Mouse (Mus musculus): ENCODE results near the gene Iffo1. TPM values are rescaled to one million over a fixed set of nuclear protein-coding genes. Genes with fewer than 3 reads are reported as not detected.
A peak's percentile ranks its signal among the peaks of the same experiment; 100 is the strongest.

Iffo1 gene
- total and polyA plus RNA-seq, 2 experiments from 2014 or later, result 18.3 to 28.8 TPM

DNA sequence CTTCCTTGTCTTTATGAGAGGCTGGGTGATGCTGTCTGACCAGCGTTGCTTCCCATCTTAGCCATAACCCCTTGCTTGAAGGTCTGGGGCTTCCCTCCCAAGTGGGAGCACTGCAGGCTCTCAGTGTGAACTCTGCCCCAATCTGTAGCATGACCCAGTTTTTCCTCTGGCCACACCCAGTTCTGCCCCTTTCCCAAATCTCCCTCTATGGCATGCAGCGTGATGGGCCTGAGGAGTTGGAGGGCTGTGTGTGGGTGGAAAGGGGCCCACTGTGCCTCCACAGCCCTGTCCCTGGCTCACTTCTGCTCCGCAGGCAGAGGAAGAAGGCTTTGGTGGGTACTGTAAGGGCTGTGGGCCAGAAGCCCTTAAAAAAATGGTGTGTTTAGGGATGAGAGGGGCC lies 46.5 kb upstream of the Iffo1 start:
- DNase-seq (no peak), ATAC-seq (no peak)
- Histone ChIP-seq H3K27me3 (ENCODE audit: insufficient read depth, low read length) (no peaks in the 10 kb centered on the region), H3K4me3 (ENCODE audit: low read depth, low read length) (peak overlapping the region; percentile 90), H3K9ac (peak overlapping the region; percentile 83), H3K9me3 (ENCODE audit: low read length) (no peaks in the 10 kb centered on the region), H3K36me3 (ENCODE audit: insufficient read depth) (peaks cover 32% of the 10 kb centered on the region), H3K4me2 (ENCODE audit: low read depth) (peak overlapping the region; percentile 85), H3K27ac (ENCODE audit: low read depth, low read length) (peak overlapping the region; percentile 40; the same call in 1 of the 2 replicates), H3K4me1 (ENCODE audit: insufficient read depth) (peaks cover 27% of the 10 kb centered on the region)
- no peak for TF ChIP-seq CTCF (IDR thresholded peaks at IDR 0.05; ENCODE audit: low read depth)
- 58% methylated on average over 3 of the region's 3 CpGs for WGBS

DNA sequence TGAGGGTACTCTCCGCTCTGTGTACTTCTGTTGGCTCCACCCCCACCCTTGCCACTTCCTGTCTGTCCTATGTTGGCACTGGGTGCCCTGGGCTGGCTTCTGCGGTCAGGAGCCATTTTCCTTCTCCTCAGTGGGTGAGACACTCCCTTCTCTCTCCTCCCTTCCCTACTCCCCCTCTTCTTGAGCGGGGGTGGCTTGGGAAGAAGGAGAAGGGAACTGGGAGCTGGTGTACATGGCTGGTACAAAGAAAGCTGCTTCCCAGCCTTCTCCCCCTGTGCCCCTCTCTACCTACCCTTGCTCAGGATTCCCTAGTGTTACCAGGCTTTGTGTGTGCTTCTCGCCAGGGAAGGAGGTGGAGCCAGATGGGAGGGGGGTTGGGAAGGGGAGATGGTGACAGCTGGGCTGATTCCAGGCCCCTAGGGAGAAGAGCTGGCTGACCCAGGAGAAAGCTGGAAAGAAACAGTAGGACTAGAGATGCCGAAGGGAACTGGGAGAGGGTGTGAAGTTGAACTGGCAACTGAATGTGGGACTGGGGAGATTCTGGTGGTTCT lies 45.5 kb upstream of the Iffo1 start:
- 18% methylated on average over 5 of the region's 5 CpGs for WGBS
- Histone ChIP-seq H3K4me2 (ENCODE audit: low read depth) (peak overlapping the region; percentile 85), H3K9me3 (ENCODE audit: low read length) (no peaks in the 10 kb centered on the region), H3K4me3 (ENCODE audit: low read depth, low read length) (peak overlapping the region; percentile 11; the same call in 1 of the 2 replicates), H3K4me1 (ENCODE audit: insufficient read depth) (peaks cover 27% of the 10 kb centered on the region), H3K36me3 (ENCODE audit: insufficient read depth) (peaks cover 42% of the 10 kb centered on the region), H3K9ac (peak overlapping the region; percentile 83), H3K27me3 (ENCODE audit: insufficient read depth, low read length) (no peaks in the 10 kb centered on the region), H3K27ac (ENCODE audit: low read depth, low read length) (peak overlapping the region; percentile 76)
- DNase-seq (peak; percentile 61), ATAC-seq (no peak)
- no peak for TF ChIP-seq CTCF (IDR thresholded peaks at IDR 0.05; ENCODE audit: low read depth)

DNA sequence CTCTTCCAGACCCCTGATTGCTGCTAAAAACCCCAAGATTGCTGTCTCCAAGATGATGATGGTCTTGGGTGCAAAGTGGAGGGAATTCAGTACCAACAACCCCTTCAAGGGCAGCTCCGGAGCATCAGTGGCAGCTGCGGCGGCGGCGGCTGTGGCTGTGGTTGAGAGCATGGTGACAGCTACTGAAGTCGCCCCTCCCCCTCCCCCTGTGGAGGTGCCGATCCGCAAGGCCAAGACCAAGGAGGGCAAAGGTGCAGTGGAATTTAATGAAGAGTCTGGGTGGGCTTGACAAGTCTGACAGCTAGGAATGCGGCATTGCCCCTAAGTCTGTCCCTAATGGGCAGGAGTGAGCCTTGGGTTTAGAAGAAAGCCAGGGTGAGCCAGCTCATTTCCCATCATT lies 43.6 kb upstream of the Iffo1 start:
- DNase-seq, result no peak
- TF ChIP-seq CTCF (IDR thresholded peaks at IDR 0.05; ENCODE audit: low read depth), result no peak
- H3K27me3 ChIP-seq (ENCODE audit: insufficient read depth, low read length), result no peaks in the 10 kb centered on the region
- no peak overlapping the region for H3K27ac ChIP-seq (ENCODE audit: low read depth, low read length)
- 82% methylated on average over 9 of the region's 9 CpGs for WGBS
- H3K4me3 ChIP-seq (ENCODE audit: low read depth, low read length), result no peak overlapping the region
- no peak overlapping the region for H3K4me2 ChIP-seq (ENCODE audit: low read depth)
- H3K36me3 ChIP-seq (ENCODE audit: insufficient read depth), result peaks cover 61% of the 10 kb centered on the region
- H3K9me3 ChIP-seq (ENCODE audit: low read length), result no peaks in the 10 kb centered on the region
- H3K4me1 ChIP-seq (ENCODE audit: insufficient read depth), result peaks cover 27% of the 10 kb centered on the region
- no peak overlapping the region for H3K9ac ChIP-seq
- no peak for ATAC-seq

DNA sequence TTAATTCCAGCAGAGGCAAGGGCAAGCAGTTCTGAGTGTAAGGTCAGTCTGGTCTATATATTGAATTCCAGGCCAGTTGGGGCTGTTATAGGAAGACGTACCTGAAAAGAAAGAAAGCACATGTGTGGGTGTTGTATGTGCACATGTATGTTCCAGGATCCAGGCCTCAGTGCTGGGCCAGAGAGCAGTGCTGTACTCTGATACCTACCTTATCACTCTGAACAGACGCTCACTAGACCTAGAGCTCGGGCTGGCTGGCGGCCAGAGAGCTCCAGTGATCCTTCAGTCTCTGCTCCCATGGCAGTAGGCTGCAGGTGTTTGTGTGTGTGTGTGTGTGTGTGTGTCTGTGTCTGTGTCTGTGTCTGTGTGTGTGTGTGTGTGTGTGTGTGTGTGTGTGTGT lies 40.8 kb upstream of the Iffo1 start:
- ATAC-seq (no peak), DNase-seq (no peak)
- H3K27ac ChIP-seq (ENCODE audit: low read depth, low read length), result no peak overlapping the region
- no peak overlapping the region for H3K4me2 ChIP-seq (ENCODE audit: low read depth)
- H3K36me3 ChIP-seq (ENCODE audit: insufficient read depth), result peaks cover 89% of the 10 kb centered on the region
- no peak overlapping the region for H3K4me3 ChIP-seq (ENCODE audit: low read depth, low read length)
- H3K27me3 ChIP-seq (ENCODE audit: insufficient read depth, low read length), result no peaks in the 10 kb centered on the region
- TF ChIP-seq CTCF (IDR thresholded peaks at IDR 0.05; ENCODE audit: low read depth), result no peak
- peaks cover 10% of the 10 kb centered on the region; the same call in 1 of the 2 replicates for H3K4me1 ChIP-seq (ENCODE audit: insufficient read depth)
- no peak overlapping the region for H3K9ac ChIP-seq
- WGBS, result 92% methylated on average over 4 of the region's 4 CpGs
- H3K9me3 ChIP-seq (ENCODE audit: low read length), result no peaks in the 10 kb centered on the region

DNA sequence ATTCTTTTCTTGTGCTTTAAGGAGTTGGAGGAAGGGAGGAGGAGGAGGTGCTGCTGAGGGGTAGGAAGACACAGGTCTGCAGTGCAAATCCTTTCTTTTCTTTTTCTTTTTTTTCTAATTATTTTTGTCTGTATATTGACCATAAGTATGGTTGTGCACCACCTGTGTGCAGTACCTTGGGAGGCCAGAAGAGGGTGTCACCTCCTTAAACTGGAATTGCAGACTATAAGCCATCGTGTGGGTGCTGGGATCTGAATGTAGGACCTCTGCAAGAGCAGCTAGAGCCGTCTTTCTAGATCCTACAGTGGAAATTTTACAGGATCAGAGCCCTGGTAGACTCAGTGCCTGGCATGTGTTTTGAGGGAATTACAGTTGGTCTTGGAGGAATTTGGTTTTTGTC lies 37.3 kb upstream of the Iffo1 start:
- 91% methylated on average over 2 of the region's 2 CpGs for WGBS
- Histone ChIP-seq H3K9ac (no peak overlapping the region), H3K36me3 (ENCODE audit: insufficient read depth) (peaks cover 97% of the 10 kb centered on the region), H3K9me3 (ENCODE audit: low read length) (no peaks in the 10 kb centered on the region), H3K27ac (ENCODE audit: low read depth, low read length) (no peak overlapping the region), H3K4me1 (ENCODE audit: insufficient read depth) (no peaks in the 10 kb centered on the region), H3K4me3 (ENCODE audit: low read depth, low read length) (no peak overlapping the region), H3K4me2 (ENCODE audit: low read depth) (no peak overlapping the region), H3K27me3 (ENCODE audit: insufficient read depth, low read length) (no peaks in the 10 kb centered on the region)
- ATAC-seq, result no peak
- DNase-seq, result no peak
- peak; percentile 42 for TF ChIP-seq CTCF (IDR thresholded peaks at IDR 0.05; ENCODE audit: low read depth)

DNA sequence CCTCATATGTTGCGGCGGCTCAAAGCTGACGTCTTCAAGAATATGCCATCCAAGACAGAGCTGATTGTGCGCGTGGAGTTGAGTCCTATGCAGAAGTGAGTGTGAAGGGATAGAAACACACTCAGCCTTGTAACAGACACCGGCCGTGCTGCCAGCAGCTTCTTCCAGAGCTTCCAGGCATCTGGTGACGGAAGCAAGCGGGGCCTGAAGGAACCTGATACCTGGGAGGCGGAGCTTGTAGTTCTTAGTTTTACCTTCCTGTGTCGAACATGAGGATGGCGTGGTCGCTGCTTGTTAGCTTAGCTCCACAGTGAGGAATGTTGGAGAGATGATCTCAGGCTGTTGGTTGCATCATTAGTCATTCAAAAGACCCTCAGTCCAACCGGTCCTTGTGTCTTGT lies 35.7 kb upstream of the Iffo1 start:
- Histone ChIP-seq H3K36me3 (ENCODE audit: insufficient read depth) (peaks cover 99% of the 10 kb centered on the region), H3K4me1 (ENCODE audit: insufficient read depth) (no peaks in the 10 kb centered on the region), H3K4me3 (ENCODE audit: low read depth, low read length) (no peak overlapping the region), H3K4me2 (ENCODE audit: low read depth) (no peak overlapping the region), H3K27me3 (ENCODE audit: insufficient read depth, low read length) (no peaks in the 10 kb centered on the region), H3K9me3 (ENCODE audit: low read length) (no peaks in the 10 kb centered on the region), H3K27ac (ENCODE audit: low read depth, low read length) (no peak overlapping the region), H3K9ac (no peak overlapping the region)
- DNase-seq, result no peak
- 86% methylated on average over 14 of the region's 14 CpGs for WGBS
- no peak for TF ChIP-seq CTCF (IDR thresholded peaks at IDR 0.05; ENCODE audit: low read depth)
- no peak for ATAC-seq

DNA sequence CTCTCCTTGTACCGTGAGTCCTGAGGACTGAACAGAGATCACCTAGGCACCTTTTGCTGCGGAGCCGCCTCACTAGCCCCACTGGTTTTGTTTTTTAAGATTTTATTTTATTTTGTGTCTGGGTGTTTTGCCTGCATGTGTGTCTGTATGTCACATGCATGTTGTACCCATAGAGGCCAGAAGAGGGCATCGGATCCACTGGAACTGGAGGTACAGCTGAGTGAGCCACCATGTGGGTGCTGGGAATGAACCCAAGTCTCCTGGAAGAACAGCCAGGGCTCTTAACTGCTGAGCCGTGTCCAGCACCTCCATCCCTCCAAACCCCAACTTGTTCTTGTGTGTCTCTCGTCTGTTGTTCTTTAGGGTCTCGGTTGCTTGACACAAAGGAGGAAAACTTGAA lies 34.1 kb upstream of the Iffo1 start:
- no peak overlapping the region for H3K4me2 ChIP-seq (ENCODE audit: low read depth)
- no peaks in the 10 kb centered on the region for H3K9me3 ChIP-seq (ENCODE audit: low read length)
- no peaks in the 10 kb centered on the region for H3K4me1 ChIP-seq (ENCODE audit: insufficient read depth)
- peak; percentile 60 for DNase-seq
- peaks cover 92% of the 10 kb centered on the region for H3K36me3 ChIP-seq (ENCODE audit: insufficient read depth)
- ATAC-seq, result peak; percentile 68
- no peaks in the 10 kb centered on the region for H3K27me3 ChIP-seq (ENCODE audit: insufficient read depth, low read length)
- no peak overlapping the region for H3K4me3 ChIP-seq (ENCODE audit: low read depth, low read length)
- H3K9ac ChIP-seq, result no peak overlapping the region
- peak; percentile 65 for TF ChIP-seq CTCF (IDR thresholded peaks at IDR 0.05; ENCODE audit: low read depth)
- no peak overlapping the region for H3K27ac ChIP-seq (ENCODE audit: low read depth, low read length)
- 80% methylated on average over 7 of the region's 7 CpGs for WGBS
